Mouse (Mus musculus) monocyte, adult 5-6 weeks (primary cell): ENCODE results near the gene Gpd1. TPM values are rescaled to one million over a fixed set of nuclear protein-coding genes. Genes with fewer than 3 reads are reported as not detected.
A peak's percentile ranks its signal among the peaks of the same experiment; 100 is the strongest.
"Not testable (repeated sequence)": the region's sequence is repeated elsewhere in the genome, so short reads cannot be mapped to it uniquely, and the experiment has no call there.

ENCODE experiments used
- ATAC-seq: fragments of 153-309, 156-312 bp; replicated peaks from 2 replicates; pipeline ENCODE4 v1.8.0; 2017; ENCODE audit warnings: mild to moderate bottlenecking; ENCODE audit not compliant: low TSS enrichment, insufficient number of reproducible peaks, severe bottlenecking, poor library complexity, low FRiP score
- total RNA-seq: library from RNA; stranded (forward); fragments of 200-1000, 200-491, 200-594 nt; gene quantifications from 3 replicates; pipeline ENCODE4 v1.2.3, GENCODE M21; 2017

Gpd1 gene
- total RNA-seq, 1 experiment from 2014 or later: 3.8 TPM

- ATAC-seq: no peak
Observed at GRCm38 (mm10) chr15:99715982-99716746, 1.2 kb upstream of the Gpd1 start.

- no peak for ATAC-seq
Observed at GRCm38 (mm10) chr15:99716814-99717213, 501 bp upstream of the Gpd1 start.

GRCm38 (mm10) chr15:99718461-99719021 is 1.2 kb downstream of the Gpd1 start:
- no peak for ATAC-seq

- ATAC-seq: no peak
Observed at GRCm38 (mm10) chr15:99719865-99720264, 2.5 kb downstream of the Gpd1 start.

GRCm38 (mm10) chr15:99721921-99722743 is 4.8 kb downstream of the Gpd1 start:
- no peak for ATAC-seq

- ATAC-seq: no peak
Observed at GRCm38 (mm10) chr15:99723120-99723514, 5.8 kb downstream of the Gpd1 start.

- ATAC-seq: peak; percentile 29; the same call in 1 of the 2 replicates
Observed at GRCm38 (mm10) chr15:99723515-99724291, 6.4 kb downstream of the Gpd1 start.

GRCm38 (mm10) chr15:99724292-99725021 is 7.1 kb downstream of the Gpd1 start:
- ATAC-seq: 0 out of 2 replicates have a peak, but pooled peaks have one; percentile 0

GRCm38 (mm10) chr15:99725341-99726155 is 8.2 kb downstream of the Gpd1 start, which contains the start of gene Cox14:
Gene Cox14, plus strand, starts transcription at chr15:99725618.
- ATAC-seq: peak; percentile 81

GRCm38 (mm10) chr15:99726549-99726948 is 9.2 kb downstream of the Gpd1 start:
- no peak for ATAC-seq

GRCm38 (mm10) chr15:99727039-99727438 is 9.7 kb downstream of the Gpd1 start:
- not testable (repeated sequence) for ATAC-seq

- ATAC-seq: no peak
Observed at GRCm38 (mm10) chr15:99727525-99727924, 10.2 kb downstream of the Gpd1 start.

GRCm38 (mm10) chr15:99728211-99728610 is 10.9 kb downstream of the Gpd1 start:
- no peak for ATAC-seq

- no peak for ATAC-seq
Observed at GRCm38 (mm10) chr15:99729056-99729783, 11.9 kb downstream of the Gpd1 start.

- no peak for ATAC-seq
Observed at GRCm38 (mm10) chr15:99731167-99731566, 13.9 kb downstream of the Gpd1 start.

GRCm38 (mm10) chr15:99731678-99732077 is 14.4 kb downstream of the Gpd1 start:
- ATAC-seq: no peak

GRCm38 (mm10) chr15:99733186-99733585 is 15.9 kb downstream of the Gpd1 start:
- ATAC-seq: no peak
